Mouse (Mus musculus) ES-E14 (cell line): ENCODE results near the gene Prr15.

ENCODE experiments used
- CHD2 ChIP-seq: IDR thresholded peaks from 2 replicates; pipeline ENCODE4 v1.6.1; 2014; ENCODE audit warnings: mild to moderate bottlenecking, low read depth, low read length, inconsistent platforms
- HCFC1 ChIP-seq: IDR thresholded peaks from 2 replicates; pipeline ENCODE4 v1.6.1; 2012; ENCODE audit warnings: low read length, inconsistent platforms, borderline replicate concordance; ENCODE audit not compliant: insufficient read depth
- MAFK ChIP-seq: IDR thresholded peaks from 2 replicates; pipeline ENCODE4 v1.6.1; 2014; ENCODE audit warnings: mild to moderate bottlenecking, low read depth, low read length, inconsistent platforms; ENCODE audit not compliant: insufficient read depth
- ZC3H11A ChIP-seq: IDR thresholded peaks from 2 replicates; pipeline ENCODE4 v1.6.1; 2012; ENCODE audit warnings: low read depth, mild to moderate bottlenecking, inconsistent platforms, low read length, borderline replicate concordance
- ZNF384 ChIP-seq: IDR thresholded peaks from 2 replicates; pipeline ENCODE4 v1.6.1; 2012; ENCODE audit warnings: low read depth, low read length, inconsistent platforms

DNA sequence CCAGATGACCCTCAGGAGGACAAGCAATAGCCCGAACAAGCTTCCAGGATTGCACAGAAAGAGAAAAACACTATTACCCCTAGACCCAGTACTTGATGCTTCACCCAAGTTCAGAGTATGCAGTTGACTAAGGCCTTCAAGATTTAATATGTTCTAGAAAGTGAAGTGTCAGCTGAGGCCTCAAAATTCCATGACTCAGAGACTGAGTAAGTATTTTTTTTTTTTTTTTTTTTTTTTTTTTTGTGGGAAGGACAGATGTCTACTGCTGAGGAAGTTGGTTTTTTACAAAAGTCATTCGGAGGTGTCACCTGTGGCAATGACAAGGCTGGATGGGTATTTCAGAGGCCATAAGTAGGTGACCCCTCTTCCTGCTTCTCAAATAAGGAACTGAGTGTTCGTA is 4.0 kb downstream of the Prr15 start:
- no peak for TF ChIP-seq CHD2
- TF ChIP-seq ZC3H11A = no peak
- TF ChIP-seq HCFC1 = no peak
- TF ChIP-seq MAFK = no peak
- TF ChIP-seq ZNF384 = no peak
